Comparison of ENCODE assay signal across 10 mouse cellular contexts in genomic region chr2:129232484-129232883, GRCm38 (mm10). TPM values are rescaled to one million over a fixed set of nuclear protein-coding genes. Genes with fewer than 3 reads are reported as not detected.
A peak's percentile ranks its signal among the peaks of the same experiment; 100 is the strongest.
DNase-seq lines count a peak whose midpoint lies in the region; ATAC-seq lines count a peak whose summit lies in the region.
"Had no signal": no experiment of that assay in that cellular context is flagged by ENCODE, and none has a peak within 500 bp of the region (broad histone marks: within the 10 kb centered on the region; RNA-seq: fewer than 3 reads in every experiment).

No protein-coding gene starts in this region.

- 0 out of 2 replicates have a peak, but pooled peaks cover 3% of the 10 kb centered on the region for H3K4me1 ChIP-seq in intestine, embryonic 14.5 days (replicated peaks; ENCODE audit: control insufficient read depth, insufficient read depth, low read length)

- no peak overlapping the region for H3K4me3 ChIP-seq in intestine, embryonic 14.5 days (ENCODE audit: low read depth, low read length)
- H3K4me3 ChIP-seq: heart, adult 2 months had no signal

- peak; percentile 91 for ATAC-seq in intestine, embryonic 14.5 days (replicated peaks; ENCODE audit: low FRiP score, low TSS enrichment, low read depth)
- no peak for ATAC-seq in inflammation-experienced regulatory T-cells, adult 6 months
- ATAC-seq: midbrain, embryonic 16.5 days had no signal

- H3K9ac ChIP-seq in intestine, embryonic 14.5 days (ENCODE audit: low read length), result peak overlapping the region; percentile 5; the same call in 1 of the 2 replicates

- H3K36me3 ChIP-seq in intestine, embryonic 14.5 days (ENCODE audit: control insufficient read depth, insufficient read depth, low read length), result no peaks in the 10 kb centered on the region

- no peaks in the 10 kb centered on the region for H3K9me3 ChIP-seq in intestine, embryonic 14.5 days (ENCODE audit: control insufficient read depth, low read length)

- peak; percentile 15 to 19 for DNase-seq in cerebellum, postnatal 36 days
- DNase-seq in cerebellum, adult 11 months, result no peak
- DNase-seq in adrenal gland, postnatal 10 days, result peak; percentile 35
- no peak for DNase-seq in intestine, embryonic 14.5 days (ENCODE audit: low spot score)
- peak; percentile 80 for DNase-seq in liver
- DNase-seq in thymus, postnatal 36 days, result no peak
- DNase-seq in frontal cortex, postnatal 14 days (ENCODE audit: low spot score in 2 of 2), result no peak
- DNase-seq: heart, adult 2 months had no signal

- no peaks in the 10 kb centered on the region for H3K27me3 ChIP-seq in intestine, embryonic 14.5 days (replicated peaks; ENCODE audit: control insufficient read depth, insufficient read depth, low read length)

- H3K4me2 ChIP-seq in intestine, embryonic 14.5 days (ENCODE audit: low read length), result no peak overlapping the region

- 70% methylated on average over 9 of the region's 9 CpGs for WGBS in intestine, embryonic 14.5 days

- H3K27ac ChIP-seq in intestine, embryonic 14.5 days (ENCODE audit: low read depth), result no peak overlapping the region
- H3K27ac ChIP-seq: heart, adult 2 months had no signal

RNA-seq across cellular contexts. Expression of gene Slc20a1, which starts 33.9 kb away (rescaled TPM):
- 10 to 100 TPM; 19.0 to 19.9 TPM for total RNA-seq in adrenal gland, postnatal 10 days (2021)
- 61.1 and 67.8 TPM in 2 replicates for polyA plus RNA-seq in intestine, embryonic 14.5 days (2014; fragmentation: Nextera tagmentation; extraction: Ambion mirVana)
- polyA plus RNA-seq in inflammation-experienced regulatory T-cells, adult 6 months (2017; shearing (Covaris generic)), result 100 to 1,000 TPM in 1 of 3 experiments, 10 to 100 TPM in 2; 95.3 to 104 (median 98.9) TPM

Comparison
In these comparisons a context has a peak if more than half of its experiments do, and no peak if none do; other contexts are left out.
1. DNase-seq: peak in cerebellum, postnatal 36 days (2 of 2), adrenal gland, postnatal 10 days (single experiment) and liver (single experiment); none in cerebellum, adult 11 months (single experiment), intestine, embryonic 14.5 days (single experiment), thymus, postnatal 36 days (0 of 2) and frontal cortex, postnatal 14 days (0 of 2).